Mouse (Mus musculus) spleen, adult 2 months (tissue): ENCODE results near the gene Mymx.

Experiments
- CTCF ChIP-seq: fragments of 200-500 bp; IDR thresholded peaks from 2 replicates; pipeline ENCODE4 v1.5.1; 2011; ENCODE audit warnings: mild to moderate bottlenecking, inconsistent platforms; ENCODE audit not compliant: insufficient read depth, insufficient read length, insufficient replicate concordance; ENCODE audit errors: extremely low read depth
- POLR2A ChIP-seq: fragments of 200-500 bp; IDR thresholded peaks from 2 replicates; pipeline ENCODE4 v1.6.1; 2011; ENCODE audit warnings: low read depth, low read length, inconsistent platforms

DNA sequence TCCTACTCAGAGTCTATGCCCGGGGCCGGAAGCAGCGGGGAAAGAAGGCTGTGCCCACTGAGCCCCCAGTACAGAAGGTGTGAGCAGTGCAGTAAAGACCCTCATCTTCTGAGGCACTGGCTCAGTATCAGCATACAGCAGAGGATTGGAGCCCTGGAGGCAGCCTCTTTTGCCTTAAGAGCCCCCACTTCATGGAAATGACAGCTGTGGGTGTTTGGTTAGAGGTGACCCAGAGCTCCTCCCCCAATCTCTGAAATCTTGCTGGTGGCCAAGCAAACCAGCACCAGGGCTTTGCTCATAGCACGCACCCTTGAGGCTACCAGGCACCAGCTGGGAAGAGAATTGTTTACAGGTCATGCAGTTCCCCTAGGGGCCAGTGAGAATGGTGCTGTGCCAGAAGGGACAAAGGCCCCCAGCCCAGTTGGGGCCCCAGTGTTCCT lies 34.7 kb downstream of the Mymx start:
- TF ChIP-seq CTCF = no peak
- no peak for TF ChIP-seq POLR2A
